Mouse (Mus musculus): Measurements from ENCODE around the gene P2rx5. TPM values are rescaled to one million over a fixed set of nuclear protein-coding genes. Genes with fewer than 3 reads are reported as not detected.
A peak's percentile ranks its signal among the peaks of the same experiment; 100 is the strongest.

P2rx5 gene
- polyA plus RNA-seq, 1 experiment, result 1.0 TPM

DNA sequence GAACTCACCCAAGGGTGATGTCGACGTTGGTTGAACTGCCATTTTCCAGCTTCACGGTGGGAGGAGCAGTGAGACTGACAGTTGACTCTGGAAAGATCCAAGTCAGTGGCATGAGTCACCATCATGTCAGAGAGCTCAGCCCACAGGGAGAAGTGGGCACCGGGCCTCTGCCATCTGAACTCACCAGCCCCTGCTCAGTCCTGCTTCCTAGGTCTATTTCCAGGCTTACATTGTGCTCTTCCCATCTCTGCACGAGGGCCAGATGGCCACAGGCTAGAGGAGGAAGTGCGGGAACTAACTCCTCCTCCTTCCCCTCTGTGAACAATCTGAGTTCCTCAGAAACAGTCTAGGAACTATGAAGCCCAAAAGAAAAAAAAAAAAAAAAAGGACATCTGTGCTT is 32.8 kb downstream of the P2rx5 start:
- Histone ChIP-seq H3K36me3 (ENCODE audit: control insufficient read depth, insufficient read depth) (no peaks in the 10 kb centered on the region), H3K79me2 (ENCODE audit: control insufficient read depth, insufficient read depth) (no peaks in the 10 kb centered on the region), H3K27me3 (ENCODE audit: control insufficient read depth, insufficient read depth, insufficient read length) (no peaks in the 10 kb centered on the region), H3K4me3 (ENCODE audit: insufficient read depth, poor library complexity, severe bottlenecking) (no peak overlapping the region), H3ac (ENCODE audit: control insufficient read depth, insufficient read length, low read depth) (no peak overlapping the region), H3K79me3 (ENCODE audit: low read depth) (no peaks in the 10 kb centered on the region)
- TF ChIP-seq CEBPB (IDR thresholded peaks at IDR 0.05; ENCODE audit: low read depth) (no peak), MYOD1 (IDR thresholded peaks at IDR 0.05; ENCODE audit: control insufficient read depth, insufficient read length, low read depth) (no peak), USF1 (IDR thresholded peaks at IDR 0.05; ENCODE audit: low read depth) (no peak), FOSL1 (IDR thresholded peaks at IDR 0.05; ENCODE audit: insufficient read depth, low read length, poor library complexity, severe bottlenecking) (no peak), CTCF (IDR thresholded peaks at IDR 0.05; ENCODE audit: control insufficient read depth, insufficient read depth, insufficient read length) (no peak), MYOG (IDR thresholded peaks at IDR 0.05; ENCODE audit: control insufficient read depth, extremely low read depth, insufficient read length) (no peak)

DNA sequence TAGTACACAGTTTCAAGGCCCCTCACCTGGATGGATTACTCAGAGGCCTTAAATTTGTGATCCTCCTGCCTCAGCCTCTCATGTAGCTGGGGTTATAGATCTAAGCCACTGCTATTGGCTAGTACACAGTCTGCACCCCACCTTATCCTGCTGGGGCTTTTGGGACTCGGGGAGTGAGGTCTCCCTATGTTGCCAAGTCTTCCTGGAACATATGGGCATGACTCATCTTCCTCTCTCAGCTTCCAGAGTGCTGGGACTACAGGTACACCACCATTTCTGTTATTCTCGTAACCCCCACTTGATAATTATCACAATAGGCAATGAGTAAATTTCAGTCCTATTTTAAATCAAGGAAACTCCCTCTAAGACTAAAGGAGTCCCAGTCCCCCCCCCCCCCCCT is 34.2 kb downstream of the P2rx5 start:
- H3K79me3 ChIP-seq (ENCODE audit: low read depth), result no peaks in the 10 kb centered on the region
- TF ChIP-seq MYOG (IDR thresholded peaks at IDR 0.05; ENCODE audit: control insufficient read depth, extremely low read depth, insufficient read length) (no peak), FOSL1 (IDR thresholded peaks at IDR 0.05; ENCODE audit: insufficient read depth, low read length, poor library complexity, severe bottlenecking) (no peak), MYOD1 (IDR thresholded peaks at IDR 0.05; ENCODE audit: control insufficient read depth, insufficient read length, low read depth) (no peak), CEBPB (IDR thresholded peaks at IDR 0.05; ENCODE audit: low read depth) (no peak), CTCF (IDR thresholded peaks at IDR 0.05; ENCODE audit: control insufficient read depth, insufficient read depth, insufficient read length) (no peak), USF1 (IDR thresholded peaks at IDR 0.05; ENCODE audit: low read depth) (no peak), MAX (IDR thresholded peaks at IDR 0.05) (no peak)
- H3ac ChIP-seq (ENCODE audit: control insufficient read depth, insufficient read length, low read depth), result no peak overlapping the region
- no peaks in the 10 kb centered on the region for H3K36me3 ChIP-seq (ENCODE audit: control insufficient read depth, insufficient read depth)
- no peaks in the 10 kb centered on the region for H3K27me3 ChIP-seq (ENCODE audit: control insufficient read depth, insufficient read depth, insufficient read length)
- no peaks in the 10 kb centered on the region for H3K79me2 ChIP-seq (ENCODE audit: control insufficient read depth, insufficient read depth)
- no peak overlapping the region for H3K4me3 ChIP-seq (ENCODE audit: insufficient read depth, poor library complexity, severe bottlenecking)

DNA sequence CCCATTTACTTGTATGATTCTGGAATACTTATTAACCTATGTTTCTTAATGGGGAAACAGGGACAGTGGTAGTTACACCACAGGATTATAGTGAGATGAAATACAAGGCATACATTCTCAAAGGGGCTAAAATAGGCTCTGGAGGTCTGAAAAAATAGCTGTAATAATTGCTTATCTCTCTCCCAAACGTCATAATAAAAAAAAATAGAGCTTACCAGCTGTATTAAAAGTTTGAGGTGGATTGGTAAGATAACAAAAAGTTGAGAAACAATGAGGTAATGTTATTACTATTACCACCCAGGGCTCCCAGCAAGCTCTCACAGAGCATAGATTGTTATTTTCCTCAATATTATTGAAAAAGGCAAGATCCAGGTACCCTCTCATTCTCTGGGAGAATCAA is 38.0 kb downstream of the P2rx5 start:
- no peak for TF ChIP-seq MAX (IDR thresholded peaks at IDR 0.05)
- TF ChIP-seq MYOG (IDR thresholded peaks at IDR 0.05; ENCODE audit: control insufficient read depth, extremely low read depth, insufficient read length), result no peak
- no peak for TF ChIP-seq FOSL1 (IDR thresholded peaks at IDR 0.05; ENCODE audit: insufficient read depth, low read length, poor library complexity, severe bottlenecking)
- Histone ChIP-seq H3K36me3 (ENCODE audit: control insufficient read depth, insufficient read depth) (no peaks in the 10 kb centered on the region), H3K4me3 (ENCODE audit: insufficient read depth, poor library complexity, severe bottlenecking) (peak overlapping the region; percentile 48)

DNA sequence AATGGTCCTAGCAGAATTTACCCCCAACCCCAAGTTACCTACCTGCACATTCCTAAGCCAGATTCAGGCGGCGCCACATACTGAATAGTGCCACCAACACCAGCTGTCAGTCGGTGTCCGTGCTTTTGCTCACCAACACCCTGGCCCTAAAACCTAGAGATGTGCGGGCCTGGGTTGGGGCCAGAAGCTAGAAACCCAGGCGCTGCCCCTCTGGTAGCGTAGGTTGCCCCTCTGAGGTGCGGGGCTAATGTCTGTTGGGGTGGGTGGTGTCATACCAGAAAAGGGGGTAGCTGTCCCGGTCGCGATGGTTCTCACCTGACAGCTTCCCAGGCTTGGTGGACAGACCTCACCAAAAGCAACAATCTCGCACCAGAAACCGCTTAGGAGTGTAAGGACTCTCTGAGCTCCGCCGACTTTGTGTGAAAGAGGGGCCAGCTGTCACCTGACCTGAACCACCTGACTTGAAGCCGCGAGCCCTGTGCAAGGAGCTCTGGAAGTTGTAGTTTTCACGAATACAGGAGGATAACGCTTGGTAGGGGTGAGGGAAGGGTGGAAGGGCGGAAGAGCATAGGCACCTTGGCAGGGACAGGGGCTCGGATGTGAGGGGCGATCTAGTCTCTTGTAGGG is 38.5 kb downstream of the P2rx5 start, which contains the start of gene Ctns:
Gene Ctns, minus strand, starts transcription at position 440 of the 627 bp plus-strand sequence.
- Histone ChIP-seq H3K4me3 (ENCODE audit: insufficient read depth, poor library complexity, severe bottlenecking) (peak within 1 kb of the TSS; percentile 48), H3K36me3 (ENCODE audit: control insufficient read depth, insufficient read depth) (no peaks in the 10 kb centered on the region), H3ac (ENCODE audit: control insufficient read depth, insufficient read length, low read depth) (peak within 1 kb of the TSS; percentile 79), H3K79me3 (ENCODE audit: low read depth) (no peaks in the 10 kb centered on the region), H3K79me2 (ENCODE audit: control insufficient read depth, insufficient read depth) (no peaks in the 10 kb centered on the region), H3K27me3 (ENCODE audit: control insufficient read depth, insufficient read depth, insufficient read length) (no peaks in the 10 kb centered on the region)
- no peak for TF ChIP-seq MYOD1 (IDR thresholded peaks at IDR 0.05; ENCODE audit: control insufficient read depth, insufficient read length, low read depth)
- no peak for TF ChIP-seq FOSL1 (IDR thresholded peaks at IDR 0.05; ENCODE audit: insufficient read depth, low read length, poor library complexity, severe bottlenecking)
- peak; percentile 91 for TF ChIP-seq USF1 (IDR thresholded peaks at IDR 0.05; ENCODE audit: low read depth)

More for the DNA sequence above, 38.0 kb downstream of the P2rx5 start:
- H3ac ChIP-seq (ENCODE audit: control insufficient read depth, insufficient read length, low read depth), result no peak overlapping the region
- no peaks in the 10 kb centered on the region for H3K27me3 ChIP-seq (ENCODE audit: control insufficient read depth, insufficient read depth, insufficient read length)
- H3K79me2 ChIP-seq (ENCODE audit: control insufficient read depth, insufficient read depth), result no peaks in the 10 kb centered on the region
- no peaks in the 10 kb centered on the region for H3K79me3 ChIP-seq (ENCODE audit: low read depth)

DNA sequence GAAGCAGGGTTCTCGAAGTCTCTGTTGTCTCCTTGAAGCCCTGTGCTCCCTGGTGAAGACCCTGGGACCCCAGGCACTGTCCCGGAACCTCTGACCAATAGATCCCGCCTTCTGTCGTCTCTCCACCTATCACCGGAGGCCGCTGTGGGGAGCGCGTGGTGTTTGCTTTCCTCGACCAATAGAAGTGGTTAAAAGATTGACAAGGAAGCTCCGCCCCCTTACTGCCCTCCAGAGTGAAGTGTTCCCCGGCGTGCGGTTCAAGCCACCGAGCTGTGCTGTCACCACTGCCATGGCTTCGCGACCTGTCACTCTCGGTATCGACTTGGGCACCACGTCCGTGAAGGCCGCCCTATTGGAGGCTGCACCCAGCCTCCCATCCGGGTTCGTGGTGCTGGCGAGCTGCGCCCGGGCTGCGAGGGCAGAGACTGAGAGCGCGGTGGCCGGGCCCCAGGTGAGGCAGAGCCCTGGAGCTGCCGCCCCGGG is 39.0 kb downstream of the P2rx5 start, which contains the start of gene Shpk:
Gene Shpk, plus strand, starts transcription at position 231 of the 483 bp plus-strand sequence.
- no peaks in the 10 kb centered on the region for H3K79me3 ChIP-seq (ENCODE audit: low read depth)
- peak within 1 kb of the TSS; percentile 79 for H3ac ChIP-seq (ENCODE audit: control insufficient read depth, insufficient read length, low read depth)
- H3K79me2 ChIP-seq (ENCODE audit: control insufficient read depth, insufficient read depth), result no peaks in the 10 kb centered on the region
- TF ChIP-seq MYOG (IDR thresholded peaks at IDR 0.05; ENCODE audit: control insufficient read depth, extremely low read depth, insufficient read length) (no peak), MAX (IDR thresholded peaks at IDR 0.05) (peak; percentile 46)
- H3K4me3 ChIP-seq (ENCODE audit: insufficient read depth, poor library complexity, severe bottlenecking), result peak within 1 kb of the TSS; percentile 48
- H3K27me3 ChIP-seq (ENCODE audit: control insufficient read depth, insufficient read depth, insufficient read length), result no peaks in the 10 kb centered on the region
- H3K36me3 ChIP-seq (ENCODE audit: control insufficient read depth, insufficient read depth), result no peaks in the 10 kb centered on the region

DNA sequence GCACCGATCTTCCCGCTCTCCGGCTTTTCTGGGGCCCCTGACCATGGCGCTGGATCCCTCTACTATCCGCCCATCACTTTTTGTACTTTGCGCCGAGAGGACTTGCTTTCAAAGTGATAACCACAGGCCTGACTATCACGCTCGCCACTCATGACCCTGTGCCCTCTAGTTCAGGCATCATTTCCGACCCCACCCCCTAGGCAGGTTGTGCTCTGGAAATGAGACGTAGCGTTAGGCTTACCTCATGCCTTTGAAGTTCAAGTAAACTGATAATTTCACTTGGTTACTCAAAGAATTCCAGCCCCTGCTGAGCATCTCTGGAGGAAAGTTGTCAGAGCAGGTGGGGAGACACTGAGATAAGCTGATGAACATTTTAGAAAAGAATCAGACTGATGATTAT is 39.7 kb downstream of the P2rx5 start:
- no peaks in the 10 kb centered on the region for H3K36me3 ChIP-seq (ENCODE audit: control insufficient read depth, insufficient read depth)
- no peaks in the 10 kb centered on the region for H3K27me3 ChIP-seq (ENCODE audit: control insufficient read depth, insufficient read depth, insufficient read length)
- no peak for TF ChIP-seq USF1 (IDR thresholded peaks at IDR 0.05; ENCODE audit: low read depth)
- no peak for TF ChIP-seq FOSL1 (IDR thresholded peaks at IDR 0.05; ENCODE audit: insufficient read depth, low read length, poor library complexity, severe bottlenecking)
- TF ChIP-seq MAX (IDR thresholded peaks at IDR 0.05), result no peak
- TF ChIP-seq CTCF (IDR thresholded peaks at IDR 0.05; ENCODE audit: control insufficient read depth, insufficient read depth, insufficient read length), result no peak
- no peak for TF ChIP-seq MYOG (IDR thresholded peaks at IDR 0.05; ENCODE audit: control insufficient read depth, extremely low read depth, insufficient read length)
- no peak for TF ChIP-seq CEBPB (IDR thresholded peaks at IDR 0.05; ENCODE audit: low read depth)
- no peak for TF ChIP-seq MYOD1 (IDR thresholded peaks at IDR 0.05; ENCODE audit: control insufficient read depth, insufficient read length, low read depth)
- no peaks in the 10 kb centered on the region for H3K79me2 ChIP-seq (ENCODE audit: control insufficient read depth, insufficient read depth)
- H3ac ChIP-seq (ENCODE audit: control insufficient read depth, insufficient read length, low read depth), result no peak overlapping the region
- H3K79me3 ChIP-seq (ENCODE audit: low read depth), result no peaks in the 10 kb centered on the region
- peak overlapping the region; percentile 48 for H3K4me3 ChIP-seq (ENCODE audit: insufficient read depth, poor library complexity, severe bottlenecking)
